Mouse (Mus musculus) ES-Bruce4 (cell line): Measurements from ENCODE around the gene Sgcg.

Source experiments
- CTCF ChIP-seq: IDR thresholded peaks from one replicate; pipeline ENCODE4 v1.8.1; 2011; ENCODE audit warnings: low read depth, low read length
- POLR2A ChIP-seq: IDR thresholded peaks from one replicate; pipeline ENCODE4 v1.8.1; 2011; ENCODE audit warnings: low read length; ENCODE audit not compliant: insufficient read depth

DNA sequence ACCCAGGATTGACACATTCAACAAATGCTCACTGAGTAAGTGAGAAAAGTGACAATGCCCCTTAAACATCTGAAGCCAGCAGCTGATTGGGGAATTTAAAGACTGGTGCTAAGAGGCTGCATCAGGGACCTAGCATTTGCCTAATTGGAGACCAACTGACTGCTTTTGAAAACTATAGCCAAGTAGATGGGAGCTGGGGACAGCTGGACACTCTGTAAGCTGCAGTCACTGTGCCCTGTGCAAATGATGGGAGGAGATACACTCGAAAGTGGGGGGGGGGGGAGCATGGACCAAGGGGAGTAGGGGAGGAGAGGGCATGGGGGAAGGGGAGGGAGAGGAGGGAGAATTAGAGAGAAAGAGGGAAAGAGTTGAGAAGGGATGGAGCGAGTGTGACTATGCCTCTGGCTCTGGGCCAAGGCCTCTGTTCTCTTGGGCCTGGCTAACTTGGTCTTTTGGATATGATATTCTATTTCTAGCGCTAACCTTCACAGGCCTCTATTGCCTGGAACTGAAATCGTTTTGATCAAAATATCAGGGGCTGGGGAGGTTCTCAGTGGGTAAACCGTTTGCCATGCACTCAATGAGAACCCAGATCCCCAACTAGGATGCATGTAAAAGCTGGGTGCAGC, 22.3 kb downstream of the Sgcg start:
- no peak for TF ChIP-seq POLR2A
- TF ChIP-seq CTCF, result no peak
